Mouse (Mus musculus) heart, embryonic 13.5 days (tissue): ENCODE results near the gene Sdsl. TPM values are rescaled to one million over a fixed set of nuclear protein-coding genes. Genes with fewer than 3 reads are reported as not detected.

Experiments used
- ATAC-seq: fragments of 200-750 bp; cut with Nextera tagmentation; 2 replicates; pipeline ENCODE4 v1.8.0; 2017; ENCODE audit warnings: moderate TSS enrichment; ENCODE audit not compliant: insufficient number of reproducible peaks, low FRiP score, low TSS enrichment; ENCODE audit errors: extremely low read depth
- H3K27ac ChIP-seq: fragments of 300-500 bp; sonication (generic); replicated peaks from 2 replicates; pipeline ENCODE4 v1.5.1; 2015; ENCODE audit warnings: moderate library complexity, mild to moderate bottlenecking, inconsistent platforms
- H3K27me3 ChIP-seq: fragments of 300-500 bp; sonication (generic); replicated peaks from 2 replicates; pipeline ENCODE4 v1.6.1; 2015; ENCODE audit warnings: mild to moderate bottlenecking, inconsistent platforms
- H3K36me3 ChIP-seq: fragments of 300-500 bp; sonication (generic); 2 replicates; pipeline ENCODE4 v1.6.1; 2015; ENCODE audit warnings: mild to moderate bottlenecking, inconsistent platforms
- H3K4me1 ChIP-seq: fragments of 300-500 bp; sonication (generic); 2 replicates; pipeline ENCODE4 v1.6.1; 2015; ENCODE audit warnings: inconsistent platforms
- H3K4me2 ChIP-seq: fragments of 300-500 bp; sonication (generic); 2 replicates; pipeline ENCODE4 v1.6.1; 2015; ENCODE audit warnings: inconsistent platforms, mild to moderate bottlenecking, moderate library complexity
- H3K4me3 ChIP-seq: fragments of 300-500 bp; sonication (generic); 2 replicates; pipeline ENCODE4 v1.5.1; 2015; ENCODE audit warnings: moderate library complexity, mild to moderate bottlenecking, inconsistent platforms
- H3K9ac ChIP-seq: fragments of 300-500 bp; sonication (generic); 2 replicates; pipeline ENCODE4 v1.6.1; 2015; ENCODE audit warnings: inconsistent platforms, mild to moderate bottlenecking, moderate library complexity
- H3K9me3 ChIP-seq: fragments of 300-500 bp; sonication (generic); 2 replicates; pipeline ENCODE4 v1.6.1; 2016; ENCODE audit warnings: inconsistent platforms
- WGBS: fragments of 180-500 bp; shearing (Covaris S2); methylation state at CpG from one replicate; pipeline ENCODE4 v1.1.7; 2015; ENCODE audit warnings: mixed read lengths; 5-methylcytosine and 5-hydroxymethylcytosine counted together
- polyA plus RNA-seq: library from polyadenylated mRNA; unstranded; fragments of >200 nt; fragmentation: Nextera tagmentation; extraction: Ambion mirVana; gene quantifications from 2 replicates; pipeline ENCODE4 v1.2.1, GENCODE M21; 2015

The Sdsl gene
- polyA plus RNA-seq, 1 experiment from 2014 or later: 10.9 TPM

GRCm38 (mm10) chr5:120426572-120426971, 46.0 kb downstream of the Sdsl start:
- Histone ChIP-seq H3K9me3 (no peaks in the 10 kb centered on the region), H3K9ac (no peak overlapping the region), H3K4me3 (no peak overlapping the region), H3K4me1 (no peaks in the 10 kb centered on the region), H3K4me2 (no peak overlapping the region), H3K27ac (no peak overlapping the region), H3K36me3 (no peaks in the 10 kb centered on the region), H3K27me3 (peaks cover 98% of the 10 kb centered on the region)
- 1% methylated on average over 10 of the region's 10 CpGs for WGBS
- no peak for ATAC-seq

GRCm38 (mm10) chr5:120425711-120426110, 46.9 kb downstream of the Sdsl start:
- Histone ChIP-seq H3K27me3 (peaks cover 98% of the 10 kb centered on the region), H3K4me3 (no peak overlapping the region), H3K4me2 (no peak overlapping the region), H3K36me3 (no peaks in the 10 kb centered on the region), H3K4me1 (no peaks in the 10 kb centered on the region), H3K9me3 (no peaks in the 10 kb centered on the region), H3K27ac (no peak overlapping the region), H3K9ac (no peak overlapping the region)
- no peak for ATAC-seq
- whole genome bisulfite sequencing: 1% methylated on average over 19 of the region's 20 CpGs

- Histone ChIP-seq H3K27me3 (peaks cover 98% of the 10 kb centered on the region), H3K4me3 (no peak overlapping the region), H3K36me3 (no peaks in the 10 kb centered on the region), H3K4me2 (no peak overlapping the region), H3K27ac (no peak overlapping the region), H3K9ac (no peak overlapping the region), H3K4me1 (no peaks in the 10 kb centered on the region), H3K9me3 (no peaks in the 10 kb centered on the region)
- 2% methylated on average over 11 of the region's 11 CpGs for WGBS
- ATAC-seq: no peak
These were observed 48.0 kb downstream of the Sdsl start for GRCm38 (mm10) chr5:120424657-120425056.

- Histone ChIP-seq H3K4me2 (no peak overlapping the region), H3K27me3 (peaks cover 99% of the 10 kb centered on the region), H3K4me3 (no peak overlapping the region), H3K36me3 (no peaks in the 10 kb centered on the region), H3K27ac (no peak overlapping the region), H3K9ac (no peak overlapping the region), H3K9me3 (no peaks in the 10 kb centered on the region), H3K4me1 (no peaks in the 10 kb centered on the region)
- no peak for ATAC-seq
- WGBS: 0% methylated on average over 19 of the region's 19 CpGs
These were observed 48.6 kb downstream of the Sdsl start for GRCm38 (mm10) chr5:120424039-120424438.

GRCm38 (mm10) chr5:120420106-120420505, 52.5 kb downstream of the Sdsl start:
- no peak for ATAC-seq
- peaks cover 94% of the 10 kb centered on the region for H3K27me3 ChIP-seq
- WGBS: 74% methylated on average over 8 of the region's 8 CpGs
- H3K4me2 ChIP-seq: no peak overlapping the region
- no peak overlapping the region for H3K9ac ChIP-seq
- H3K36me3 ChIP-seq: no peaks in the 10 kb centered on the region
- H3K9me3 ChIP-seq: no peaks in the 10 kb centered on the region
- no peak overlapping the region for H3K27ac ChIP-seq
- H3K4me1 ChIP-seq: no peaks in the 10 kb centered on the region
- no peak overlapping the region for H3K4me3 ChIP-seq

DNA sequence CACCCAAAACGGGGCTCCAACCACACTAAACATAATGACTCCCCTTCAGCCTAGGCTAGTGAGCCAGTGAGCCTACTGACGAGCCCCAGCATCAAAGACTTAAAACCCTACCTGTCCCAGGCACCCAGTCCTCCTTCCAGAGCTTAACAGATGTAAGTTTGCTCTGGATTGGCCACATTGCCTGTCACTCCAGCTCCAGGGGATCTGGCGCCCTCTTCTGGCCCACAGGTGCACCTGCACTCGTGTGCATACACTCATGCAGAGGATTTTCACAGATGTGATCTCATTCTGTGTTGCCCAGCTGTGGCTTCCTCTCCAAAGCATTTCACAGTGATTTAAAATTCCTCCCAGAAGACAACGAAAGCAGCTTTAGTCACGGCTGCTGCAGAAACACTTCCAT, 59.2 kb downstream of the Sdsl start:
- Histone ChIP-seq H3K9me3 (peaks cover 6% of the 10 kb centered on the region), H3K4me2 (no peak overlapping the region), H3K27ac (no peak overlapping the region), H3K27me3 (peaks cover 93% of the 10 kb centered on the region), H3K4me1 (peaks cover 6% of the 10 kb centered on the region; the same call in 1 of the 2 replicates), H3K4me3 (no peak overlapping the region), H3K36me3 (no peaks in the 10 kb centered on the region), H3K9ac (no peak overlapping the region)
- no peak for ATAC-seq
- WGBS: 74% methylated on average over 6 of the region's 6 CpGs

- 2% methylated on average over 41 of the region's 41 CpGs for WGBS
- no peak for ATAC-seq
- peak overlapping the region; percentile 47 for H3K4me2 ChIP-seq
- peaks cover 6% of the 10 kb centered on the region for H3K9me3 ChIP-seq
- H3K27ac ChIP-seq: no peak overlapping the region
- peak overlapping the region; percentile 13; the same call in 1 of the 2 replicates for H3K4me3 ChIP-seq
- no peak overlapping the region for H3K9ac ChIP-seq
- H3K27me3 ChIP-seq: peaks cover 80% of the 10 kb centered on the region
- peaks cover 6% of the 10 kb centered on the region; the same call in 1 of the 2 replicates for H3K4me1 ChIP-seq
- no peaks in the 10 kb centered on the region for H3K36me3 ChIP-seq
These were observed 62.9 kb downstream of the Sdsl start for GRCm38 (mm10) chr5:120409385-120410378.

DNA sequence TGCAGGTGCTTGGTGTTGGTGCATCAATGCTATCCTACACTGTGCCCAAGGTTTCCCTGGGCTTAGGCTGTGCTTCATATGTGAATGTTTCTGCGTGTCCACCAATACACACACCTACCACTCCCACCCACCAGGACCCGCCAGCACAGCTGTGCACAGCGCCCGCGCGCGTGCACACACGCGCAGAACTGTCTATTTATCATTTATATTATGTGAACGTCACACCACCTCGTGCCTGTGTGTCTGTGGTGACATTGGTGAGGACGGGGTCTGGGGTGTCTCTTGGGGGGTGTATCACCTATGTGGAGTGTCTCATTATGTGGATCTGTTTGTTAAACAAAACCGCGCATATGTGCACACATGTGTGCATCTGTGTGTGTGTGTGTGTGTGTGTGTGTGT, 63.7 kb downstream of the Sdsl start:
- 70% methylated on average over 14 of the region's 14 CpGs for WGBS

More for the DNA sequence above, 63.7 kb downstream of the Sdsl start:
- no peak for ATAC-seq
- Histone ChIP-seq H3K4me1 (peaks cover 6% of the 10 kb centered on the region; the same call in 1 of the 2 replicates), H3K9ac (no peak overlapping the region), H3K4me3 (no peak overlapping the region), H3K27ac (no peak overlapping the region), H3K27me3 (peaks cover 78% of the 10 kb centered on the region), H3K36me3 (no peaks in the 10 kb centered on the region), H3K4me2 (no peak overlapping the region), H3K9me3 (peaks cover 6% of the 10 kb centered on the region)

Other genes with a start within 250 kb of the Sdsl start
- not detected in 2 replicates for gene Lhx5, start 41.1 kb downstream of the Sdsl start, polyA plus RNA-seq
- gene Sds, start 3.7 kb upstream of the Sdsl start, polyA plus RNA-seq: 0.25 TPM in 1 of 2 replicates, not detected in the other
- gene Plbd2, start 30.8 kb upstream of the Sdsl start, polyA plus RNA-seq: 41.5 and 46.1 TPM in 2 replicates
- gene Slc8b1, start 38.4 kb upstream of the Sdsl start, polyA plus RNA-seq: 4.5 and 4.6 TPM in 2 replicates
- 14.9 and 16.1 TPM in 2 replicates for gene Tpcn1, start 115.9 kb upstream of the Sdsl start, polyA plus RNA-seq
- gene Iqcd, start 116.2 kb upstream of the Sdsl start, polyA plus RNA-seq: 0.27 and 0.44 TPM in 2 replicates
- gene Rita1, start 139.8 kb upstream of the Sdsl start, polyA plus RNA-seq: 9.6 and 10.4 TPM in 2 replicates
- 29.6 and 29.7 TPM in 2 replicates for gene Ddx54, start 139.9 kb upstream of the Sdsl start, polyA plus RNA-seq
- not detected in 2 replicates for gene Cfap73, start 161.4 kb upstream of the Sdsl start, polyA plus RNA-seq
- gene Rasal1, start 176.0 kb upstream of the Sdsl start, polyA plus RNA-seq: 0.13 and 0.37 TPM in 2 replicates
- gene Dtx1, start 239.1 kb upstream of the Sdsl start, polyA plus RNA-seq: 0.74 and 0.84 TPM in 2 replicates